In genomic region chr6:97340211-97340791, GRCm38 (mm10) we compare ENCODE assay signal across 11 mouse cellular contexts.
DNase-seq lines count a peak whose midpoint lies in the region; ATAC-seq and TF ChIP-seq lines count a peak whose summit lies in the region.
"Had no signal": no experiment of that assay in that cellular context is flagged by ENCODE, and none has a peak within 500 bp of the region (broad histone marks: within the 10 kb centered on the region; RNA-seq: fewer than 3 reads in every experiment).

No protein-coding gene starts in this region.

- no peak overlapping the region for H3ac ChIP-seq in myocyte (ENCODE audit: control insufficient read depth, insufficient read length)

- no peaks in the 10 kb centered on the region for H3K9me3 ChIP-seq in hindbrain, embryonic 16.5 days (ENCODE audit: control insufficient read depth, low read length)
- H3K9me3 ChIP-seq: embryonic facial prominence, embryonic 12.5 days; liver, embryonic 15.5 days had no signal

- H3K4me3 ChIP-seq in hindbrain, embryonic 16.5 days (ENCODE audit: low read length), result no peak overlapping the region
- H3K4me3 ChIP-seq in myocyte, result no peak overlapping the region
- H3K4me3 ChIP-seq: embryonic facial prominence, embryonic 12.5 days; liver, embryonic 15.5 days had no signal

- H3K9ac ChIP-seq in hindbrain, embryonic 16.5 days (ENCODE audit: low read depth, low read length), result no peak overlapping the region
- H3K9ac ChIP-seq: embryonic facial prominence, embryonic 12.5 days; liver, embryonic 15.5 days had no signal

- H3K4me1 ChIP-seq in hindbrain, embryonic 16.5 days (ENCODE audit: control insufficient read depth, insufficient read depth, low read depth, low read length), result peaks cover 4% of the 10 kb centered on the region; the same call in 1 of the 2 replicates
- H3K4me1 ChIP-seq: liver, embryonic 15.5 days had no signal

- no peak overlapping the region for H3K27ac ChIP-seq in hindbrain, embryonic 16.5 days (ENCODE audit: low read depth, low read length)
- H3K27ac ChIP-seq: embryonic facial prominence, embryonic 12.5 days; liver, embryonic 15.5 days had no signal

- no peaks in the 10 kb centered on the region for H3K79me2 ChIP-seq in myocyte (ENCODE audit: control insufficient read depth, insufficient read depth)

- DNase-seq in frontal cortex, adult 2 months (ENCODE audit: extremely low spot score in 1 of 2, low spot score in 1 of 2), result peak; percentile 8 to 37
- DNase-seq in frontal cortex, postnatal 14 days (ENCODE audit: low spot score in 2 of 2), result no peak
- peak; percentile 93 for DNase-seq in brain, adult 2 months (ENCODE audit: low read depth, low spot score)
- no peak for DNase-seq in thymus, postnatal 36 days
- DNase-seq in adrenal gland, postnatal 25 days, result no peak
- DNase-seq in heart, postnatal 10 days, result no peak
- DNase-seq: kidney, postnatal 10 days had no signal

- H3K27me3 ChIP-seq in hindbrain, embryonic 16.5 days (replicated peaks; ENCODE audit: control insufficient read depth, insufficient read depth, low read length), result no peaks in the 10 kb centered on the region
- H3K27me3 ChIP-seq in myocyte (ENCODE audit: control insufficient read depth, insufficient read depth, insufficient read length), result no peaks in the 10 kb centered on the region
- H3K27me3 ChIP-seq: embryonic facial prominence, embryonic 12.5 days; liver, embryonic 15.5 days had no signal

- WGBS in hindbrain, embryonic 16.5 days, result 45% methylated on average over 17 of the region's 17 CpGs

- ATAC-seq in hindbrain, embryonic 16.5 days, result peak; percentile 69

- H3K36me3 ChIP-seq in hindbrain, embryonic 16.5 days (ENCODE audit: control insufficient read depth, insufficient read depth, low read length), result no peaks in the 10 kb centered on the region
- no peaks in the 10 kb centered on the region for H3K36me3 ChIP-seq in myocyte (ENCODE audit: control insufficient read depth, insufficient read depth)
- H3K36me3 ChIP-seq: embryonic facial prominence, embryonic 12.5 days; liver, embryonic 15.5 days had no signal

- H3K4me2 ChIP-seq in hindbrain, embryonic 16.5 days (ENCODE audit: low read length), result no peak overlapping the region
- H3K4me2 ChIP-seq in myocyte (ENCODE audit: low read depth), result no peak overlapping the region
- H3K4me2 ChIP-seq: embryonic facial prominence, embryonic 12.5 days; liver, embryonic 15.5 days had no signal

- TF ChIP-seq POLR2A in myocyte (IDR thresholded peaks at IDR 0.05; ENCODE audit: insufficient read length, low read depth), result no peak

- intact Hi-C loops in heart, postnatal 10 days (cut with DNase I), result no loop called here

TF ChIP-seq in myocyte, 11 proteins besides CTCF, POLR2A, EP300 and RAD21:
- no peak for TF ChIP-seq CEBPB (IDR thresholded peaks at IDR 0.05; ENCODE audit: insufficient read depth, poor library complexity, severe bottlenecking)
- TF ChIP-seq MAX (IDR thresholded peaks at IDR 0.05; ENCODE audit: low read depth), result no peak
- TF ChIP-seq MYOD1 (IDR thresholded peaks at IDR 0.05; ENCODE audit: control insufficient read depth in 1 of 3, insufficient read length in 2 of 3, low read depth in 2 of 3), result peak in 2 of 3 experiments; percentile 83 to 86
- peak; percentile 9 to 93 (median 76) for TF ChIP-seq MYOG (IDR thresholded peaks at IDR 0.05; ENCODE audit: control insufficient read depth in 1 of 3, insufficient read depth in 1 of 3, insufficient read length in 2 of 3, low read depth in 2 of 3)
- no peak for TF ChIP-seq POLR2AphosphoS2 (IDR thresholded peaks at IDR 0.05; ENCODE audit: insufficient read length, low read depth)
- peak; percentile 76 for TF ChIP-seq TCF3 (IDR thresholded peaks at IDR 0.05; ENCODE audit: insufficient read length, low read depth)
- TF ChIP-seq USF1 (IDR thresholded peaks at IDR 0.05; ENCODE audit: low read depth), result no peak
TF ChIP-seq in myocyte: peak in this region for 3.

Comparison
In these comparisons a context has a peak if more than half of its experiments do, and no peak if none do; other contexts are left out.
1. DNase-seq: peak in frontal cortex, adult 2 months (2 of 2) and brain, adult 2 months (single experiment); none in frontal cortex, postnatal 14 days (0 of 2), thymus, postnatal 36 days (0 of 2), adrenal gland, postnatal 25 days (single experiment) and heart, postnatal 10 days (0 of 2).